Mouse (Mus musculus) adrenal gland, postnatal 4 days (tissue): ENCODE results near the gene Slc1a3. TPM values are rescaled to one million over a fixed set of nuclear protein-coding genes. Genes with fewer than 3 reads are reported as not detected.

Source experiments
- DNase-seq, 2 experiments: peaks; one replicate each; pipeline ENCODE4 v3.0.0; 2021 to 2022; ENCODE audit warnings: low spot score in 2 of 2, mixed read lengths in 2 of 2
- total RNA-seq, 2 experiments: library from RNA; stranded (reverse); gene quantifications; 2 replicates each; pipeline ENCODE4 v1.2.3; 2021

The Slc1a3 gene
- total RNA-seq, 2 experiments from 2014 or later = 8.1 to 11.4 TPM

- DNase-seq = no peak
These were observed 94.9 kb downstream of the Slc1a3 start for GRCm38 (mm10) chr15:8615511-8616224.

DNA sequence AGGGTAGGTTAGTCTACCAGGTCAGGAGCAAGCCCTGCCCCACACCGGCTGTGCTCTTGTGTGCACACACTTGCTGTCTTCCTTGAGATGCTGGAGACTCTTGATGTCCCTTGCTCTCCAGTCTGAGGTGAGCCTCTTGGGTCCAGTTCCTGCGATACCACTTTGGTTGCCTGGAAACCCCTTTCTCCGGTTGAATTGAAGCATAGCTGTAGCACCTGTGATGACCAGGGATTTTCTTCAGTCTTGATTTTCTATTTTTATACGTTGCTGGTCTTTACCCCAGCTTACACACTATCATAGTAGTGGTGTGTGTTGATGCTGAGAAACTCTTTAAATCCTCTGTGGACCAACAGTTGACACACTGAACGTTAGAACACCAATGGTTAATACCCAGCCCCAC lies 95.9 kb downstream of the Slc1a3 start:
- DNase-seq = no peak

DNA sequence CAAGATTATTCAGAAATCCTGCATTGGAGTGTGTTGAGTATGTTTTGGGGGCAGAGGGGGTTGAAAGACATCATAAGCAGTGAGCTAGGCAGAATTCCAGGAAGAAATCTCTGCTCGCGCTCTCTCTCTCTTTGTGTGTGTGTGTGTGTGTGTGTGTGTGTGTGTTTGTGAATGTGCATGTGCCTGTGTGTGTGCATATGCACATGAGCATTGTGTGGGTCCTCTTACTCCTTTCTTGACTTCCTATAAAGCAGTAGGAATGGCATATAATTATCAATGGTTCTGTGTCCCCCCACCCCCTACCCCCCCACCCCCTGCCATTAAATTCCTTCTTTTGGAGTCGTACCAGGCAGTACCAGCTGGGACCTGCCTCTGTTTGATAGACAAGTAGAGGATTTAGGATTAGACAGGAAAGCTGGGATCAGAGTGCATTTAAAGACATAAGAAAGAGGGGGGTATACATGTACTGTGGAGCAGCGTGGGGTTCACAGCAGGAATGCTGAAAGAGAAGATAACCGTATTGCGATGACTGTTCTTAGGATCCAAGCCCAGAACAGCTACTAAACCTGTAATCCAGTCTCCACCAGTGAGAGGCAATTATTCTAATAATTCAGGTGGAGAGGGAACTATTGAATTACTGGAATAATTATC lies 104.9 kb downstream of the Slc1a3 start:
- no peak for DNase-seq

DNA sequence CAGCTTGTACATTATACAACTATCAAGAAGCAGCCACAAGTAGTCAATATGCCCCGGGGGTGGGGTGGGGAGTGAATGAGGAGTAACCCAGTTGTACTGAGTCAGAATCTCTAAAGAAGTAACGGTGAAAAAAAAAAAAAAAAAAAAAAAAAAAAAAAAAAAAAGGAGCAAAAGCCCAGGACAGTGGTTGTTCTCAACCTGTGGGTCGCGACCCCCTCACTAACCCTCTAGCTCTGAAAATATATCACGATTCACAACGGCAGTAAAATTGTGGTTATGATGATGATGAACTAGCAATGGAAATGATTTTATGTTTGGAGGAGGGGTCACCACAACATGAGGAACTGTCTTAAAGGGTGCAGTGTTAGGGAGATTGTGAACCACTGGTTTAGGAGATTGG lies 108.2 kb downstream of the Slc1a3 start:
- DNase-seq = no peak

DNA sequence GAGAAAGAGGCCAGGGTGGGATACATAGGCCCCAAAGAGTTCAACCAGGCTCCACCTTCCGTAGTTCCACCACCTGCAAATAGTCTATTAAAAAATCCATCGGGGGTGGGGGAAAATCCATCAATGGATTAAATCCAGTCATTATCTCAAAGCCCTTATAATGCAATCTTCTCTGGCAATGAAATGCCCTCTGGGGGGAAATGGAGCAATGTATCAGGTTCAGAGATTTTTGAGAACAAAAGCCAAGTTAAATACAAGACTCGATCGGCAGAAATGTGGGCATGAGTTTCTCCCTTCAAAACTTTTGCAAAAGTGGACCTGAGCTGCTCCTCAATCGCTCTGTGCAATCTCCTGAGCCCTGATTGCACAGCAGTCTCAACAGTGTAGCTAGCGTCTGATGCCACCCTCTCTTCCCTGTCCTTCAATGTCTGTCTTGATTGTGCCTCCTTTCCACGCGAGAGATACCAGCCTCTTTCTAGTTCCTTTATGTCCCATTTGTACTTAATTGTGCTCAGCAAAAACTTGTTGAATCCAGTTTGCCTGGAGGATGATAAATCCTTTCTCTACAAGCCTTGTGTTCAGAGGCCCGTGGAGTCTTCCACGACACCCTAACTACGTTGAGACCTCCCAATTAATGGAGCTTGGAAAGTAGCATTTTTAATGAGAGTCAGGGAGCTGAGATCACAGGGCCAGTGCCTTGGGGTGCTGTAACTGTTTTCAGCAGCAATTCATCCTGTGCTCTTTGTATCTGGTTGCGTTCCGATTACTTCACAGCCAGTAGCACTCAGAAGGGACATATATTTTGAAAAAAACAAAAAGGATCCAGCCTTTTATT lies 109.0 kb downstream of the Slc1a3 start:
- DNase-seq = no peak

DNA sequence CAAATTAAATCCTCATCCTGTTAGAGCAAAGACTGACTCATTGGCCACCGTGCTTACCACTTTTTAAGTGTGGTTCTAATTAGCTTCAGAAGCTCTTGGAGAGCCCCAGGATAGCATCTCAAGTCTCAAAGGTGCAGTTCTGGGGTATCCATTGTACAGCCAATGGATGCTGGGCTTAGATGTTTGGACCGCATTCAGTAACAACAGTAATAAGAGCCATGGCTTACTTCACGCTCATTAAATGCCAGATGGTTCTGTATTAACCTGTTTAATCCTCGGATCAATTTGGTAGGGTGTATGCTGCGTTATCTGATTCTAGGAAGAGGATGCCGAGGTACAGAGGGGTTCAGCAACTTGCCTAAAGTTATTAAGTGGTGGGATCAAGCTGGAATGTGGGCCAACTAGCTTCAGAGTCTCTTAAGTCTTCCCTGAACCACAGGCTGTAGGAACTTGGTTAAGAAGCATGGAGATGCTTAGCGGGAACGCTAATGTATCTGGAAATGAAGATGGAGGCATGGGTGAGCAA lies 114.1 kb downstream of the Slc1a3 start:
- DNase-seq = no peak

GRCm38 (mm10) chr15:8595226-8595625 lies 115.3 kb downstream of the Slc1a3 start:
- DNase-seq = no peak

DNA sequence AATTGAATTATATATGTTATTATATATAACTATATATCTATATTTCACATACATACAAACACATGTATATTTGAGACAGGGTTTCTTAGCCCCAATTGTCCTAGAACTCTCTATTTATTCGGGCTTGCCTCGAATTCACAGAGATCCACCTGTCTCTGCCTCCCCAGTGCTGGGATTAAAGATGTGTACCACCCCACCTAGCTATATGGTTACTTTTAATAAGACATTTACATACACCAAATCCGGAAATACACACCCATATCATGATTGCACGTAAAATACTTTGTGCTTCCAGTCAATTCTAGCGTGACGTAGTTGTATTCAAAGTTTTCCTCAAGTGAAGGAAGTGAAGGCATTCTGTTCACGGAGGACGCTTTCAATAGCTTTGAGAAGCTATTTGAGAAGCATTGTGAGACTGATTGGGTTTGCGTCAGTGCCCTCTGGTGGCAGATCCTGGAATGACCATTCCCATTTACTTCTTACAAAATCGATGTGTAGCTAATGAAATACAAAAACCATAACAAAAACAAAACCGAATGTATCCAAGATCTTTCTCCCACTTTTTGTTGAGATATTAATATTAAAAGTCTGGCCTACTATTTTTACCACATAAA lies 121.0 kb downstream of the Slc1a3 start:
- peak; percentile 16 to 27 for DNase-seq

GRCm38 (mm10) chr15:8588065-8588464 lies 122.5 kb downstream of the Slc1a3 start:
- DNase-seq = no peak

DNA sequence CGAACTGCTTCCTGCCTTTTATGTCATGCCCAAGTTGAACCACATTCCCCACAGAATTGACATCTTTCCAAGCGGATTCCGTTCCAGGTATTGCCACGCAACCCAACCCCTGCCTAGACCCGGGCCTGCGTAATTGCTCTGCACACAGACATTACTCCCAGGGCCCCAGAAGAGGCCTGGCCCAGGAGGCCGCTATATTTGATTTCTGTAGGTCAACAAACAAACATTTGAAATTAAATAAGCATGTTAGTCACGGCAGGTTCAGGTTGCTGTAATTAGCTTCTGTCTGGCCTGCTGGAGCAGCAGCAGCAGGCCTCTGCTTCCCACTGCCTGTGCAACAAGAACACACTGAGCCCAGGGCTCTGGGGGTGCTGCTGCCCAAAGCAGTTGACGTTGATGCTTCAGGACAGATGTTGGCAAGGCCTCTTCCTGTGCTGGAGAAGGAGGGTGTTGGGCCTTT lies 123.7 kb downstream of the Slc1a3 start:
- no peak for DNase-seq

Other genes starting within 250 kb of the Slc1a3 start
- not detected for gene Gm2310, start 190.8 kb downstream of the Slc1a3 start, total RNA-seq